20 mouse cellular contexts compared by ENCODE assay signal in the genomic region with DNA sequence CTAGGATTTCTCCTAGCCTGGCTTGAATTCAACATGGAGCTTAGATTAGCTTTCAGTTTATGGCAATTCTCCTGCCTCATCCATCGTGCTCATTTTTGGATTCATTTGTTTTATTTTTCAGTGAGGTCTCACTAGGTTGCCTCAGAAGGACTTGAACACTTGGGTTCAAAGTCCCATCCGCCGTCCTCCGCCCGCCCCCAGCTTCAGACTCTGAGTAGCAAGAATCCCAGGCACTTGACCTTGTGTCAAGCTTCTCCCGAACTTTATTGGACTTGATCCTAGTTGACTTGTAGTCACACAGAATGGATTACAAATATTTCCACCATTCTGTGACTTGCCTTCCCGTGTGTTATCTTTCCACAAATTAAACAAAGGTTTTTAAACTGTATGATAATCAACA.
"Had no signal": no experiment of that assay in that cellular context is flagged by ENCODE, and none has a peak within 500 bp of the region (broad histone marks: within the 10 kb centered on the region; RNA-seq: fewer than 3 reads in every experiment).

No protein-coding gene starts in this region.

- H3K27me3 ChIP-seq: intestine, embryonic 15.5 days; limb, embryonic 13.5 days; liver, embryonic 12.5 days; liver, embryonic 15.5 days; lung, embryonic 15.5 days; midbrain, embryonic 13.5 days; neural tube, embryonic 13.5 days had no signal

- H3K9ac ChIP-seq: intestine, embryonic 15.5 days; limb, embryonic 13.5 days; liver, embryonic 12.5 days; liver, embryonic 15.5 days; lung, embryonic 15.5 days; midbrain, embryonic 13.5 days; neural tube, embryonic 13.5 days had no signal

- H3K36me3 ChIP-seq: intestine, embryonic 15.5 days; limb, embryonic 10.5 days; limb, embryonic 13.5 days; liver, embryonic 12.5 days; liver, embryonic 15.5 days; lung, embryonic 15.5 days; midbrain, embryonic 10.5 days; midbrain, embryonic 13.5 days; neural tube, embryonic 13.5 days had no signal

- H3K27ac ChIP-seq: intestine, embryonic 15.5 days; kidney, postnatal 0 days; limb, embryonic 10.5 days; limb, embryonic 13.5 days; liver, embryonic 12.5 days; liver, embryonic 15.5 days; lung, embryonic 15.5 days; midbrain, embryonic 10.5 days; midbrain, embryonic 13.5 days; neural tube, embryonic 13.5 days had no signal

- H3K9me3 ChIP-seq: intestine, embryonic 15.5 days; limb, embryonic 10.5 days; limb, embryonic 13.5 days; liver, embryonic 12.5 days; liver, embryonic 15.5 days; lung, embryonic 15.5 days; megakaryocyte, embryonic 14.5 days; neural tube, embryonic 13.5 days had no signal

- H3K4me2 ChIP-seq: intestine, embryonic 15.5 days; limb, embryonic 13.5 days; liver, embryonic 12.5 days; liver, embryonic 15.5 days; lung, embryonic 15.5 days; midbrain, embryonic 13.5 days; neural tube, embryonic 13.5 days had no signal

- H3K4me3 ChIP-seq: intestine, embryonic 15.5 days; limb, embryonic 10.5 days; limb, embryonic 13.5 days; liver, embryonic 12.5 days; liver, embryonic 15.5 days; lung, embryonic 15.5 days; midbrain, embryonic 10.5 days; midbrain, embryonic 13.5 days; myocyte; neural tube, embryonic 13.5 days had no signal

- DNase-seq: liver; lung, adult 18-20 months; lung, postnatal 10 days; lung, postnatal 36 days; retina, postnatal 1 day; thymus, adult 18-20 months; thymus, postnatal 36 days had no signal

- H3K4me1 ChIP-seq: intestine, embryonic 15.5 days; limb, embryonic 10.5 days; limb, embryonic 13.5 days; liver, embryonic 12.5 days; liver, embryonic 15.5 days; lung, embryonic 15.5 days; midbrain, embryonic 10.5 days; midbrain, embryonic 13.5 days; neural tube, embryonic 13.5 days had no signal

- ATAC-seq: intestine, embryonic 15.5 days; liver, embryonic 12.5 days; midbrain, embryonic 13.5 days; midbrain, embryonic 16.5 days had no signal
